Mouse (Mus musculus) heart, embryonic 15.5 days (tissue): Measurements from ENCODE around the gene Iqcf4. TPM values are rescaled to one million over a fixed set of nuclear protein-coding genes. Genes with fewer than 3 reads are reported as not detected.

ENCODE experiments used
- ATAC-seq: fragments of 200-750 bp; cut with Nextera tagmentation; replicated peaks from 2 replicates; pipeline ENCODE4 v1.8.0; 2017; ENCODE audit warnings: low read depth, moderate TSS enrichment; ENCODE audit not compliant: insufficient number of reproducible peaks, insufficient read depth, low FRiP score
- H3K27ac ChIP-seq: fragments of 300-500 bp; sonication (generic); 2 replicates; pipeline ENCODE4 v1.5.1; 2015; ENCODE audit warnings: mild to moderate bottlenecking, inconsistent platforms
- H3K27me3 ChIP-seq: fragments of 300-500 bp; sonication (generic); 2 replicates; pipeline ENCODE4 v1.6.1; 2015; ENCODE audit warnings: inconsistent platforms
- H3K36me3 ChIP-seq: fragments of 300-500 bp; sonication (generic); 2 replicates; pipeline ENCODE4 v1.6.1; 2015; ENCODE audit warnings: mild to moderate bottlenecking, inconsistent platforms
- H3K4me1 ChIP-seq: fragments of 300-500 bp; sonication (generic); replicated peaks from 2 replicates; pipeline ENCODE4 v1.6.1; 2015; ENCODE audit warnings: inconsistent platforms
- H3K4me2 ChIP-seq: fragments of 300-500 bp; sonication (generic); 2 replicates; pipeline ENCODE4 v1.6.1; 2015; ENCODE audit warnings: inconsistent platforms, mild to moderate bottlenecking, moderate library complexity
- H3K4me3 ChIP-seq: fragments of 300-500 bp; sonication (generic); 2 replicates; pipeline ENCODE4 v1.5.1; 2015; ENCODE audit warnings: mild to moderate bottlenecking, inconsistent platforms
- H3K9ac ChIP-seq: fragments of 300-500 bp; sonication (generic); 2 replicates; pipeline ENCODE4 v1.6.1; 2015; ENCODE audit warnings: mild to moderate bottlenecking, inconsistent platforms
- H3K9me3 ChIP-seq: fragments of 300-500 bp; sonication (generic); replicated peaks from 2 replicates; pipeline ENCODE4 v1.6.1; 2016; ENCODE audit warnings: inconsistent platforms
- WGBS: fragments of 180-500 bp; shearing (Covaris S2); methylation state at CpG from one replicate; pipeline ENCODE4 v1.1.7; 2015; ENCODE audit warnings: mixed read lengths; 5-methylcytosine and 5-hydroxymethylcytosine counted together
- polyA plus RNA-seq: library from polyadenylated mRNA; unstranded; fragments of >200 nt; fragmentation: Nextera tagmentation; extraction: Ambion mirVana; gene quantifications from 2 replicates; pipeline ENCODE4 v1.2.1, GENCODE M21; 2015

Iqcf4 gene
- polyA plus RNA-seq, 1 experiment from 2014 or later, result not detected

- WGBS, result 58% methylated on average over 2 of the region's 2 CpGs
- H3K4me2 ChIP-seq, result no peak overlapping the region
- no peak for ATAC-seq
Observed at GRCm38 (mm10) chr9:106519433-106519832, 51.4 kb downstream of the Iqcf4 start.

More at GRCm38 (mm10) chr9:106519433-106519832, 51.4 kb downstream of the Iqcf4 start:
- no peak overlapping the region for H3K27ac ChIP-seq
- H3K4me3 ChIP-seq, result no peak overlapping the region
- H3K36me3 ChIP-seq, result no peaks in the 10 kb centered on the region
- H3K9ac ChIP-seq, result no peak overlapping the region
- H3K9me3 ChIP-seq, result no peaks in the 10 kb centered on the region
- no peaks in the 10 kb centered on the region; the same call in 1 of the 2 replicates for H3K27me3 ChIP-seq
- H3K4me1 ChIP-seq, result no peaks in the 10 kb centered on the region

Other genes with a start within 250 kb of the Iqcf4 start
- gene Dusp7, start 202.4 kb downstream of the Iqcf4 start, polyA plus RNA-seq, result 8.9 and 13.8 TPM in 2 replicates
- gene Rpl29, start 141.5 kb downstream of the Iqcf4 start, polyA plus RNA-seq, result 532 and 533 TPM in 2 replicates
- 25.1 and 28.6 TPM in 2 replicates for gene Acy1, start 132.7 kb downstream of the Iqcf4 start, polyA plus RNA-seq
- 7.0 and 11.0 TPM in 2 replicates for gene Abhd14b, start 123.5 kb downstream of the Iqcf4 start, polyA plus RNA-seq
- gene Abhd14a, start 123.3 kb downstream of the Iqcf4 start, polyA plus RNA-seq, result 50.5 and 54.2 TPM in 2 replicates
- 61.8 and 73.2 TPM in 2 replicates for gene Pcbp4, start 117.7 kb downstream of the Iqcf4 start, polyA plus RNA-seq
- 0.10 and 0.14 TPM in 2 replicates for gene Gpr62, start 105.1 kb downstream of the Iqcf4 start, polyA plus RNA-seq
- 24.9 and 34.2 TPM in 2 replicates for gene Rrp9, start 95.0 kb downstream of the Iqcf4 start, polyA plus RNA-seq
- gene Parp3, start 94.0 kb downstream of the Iqcf4 start, polyA plus RNA-seq, result 1.9 and 4.7 TPM in 2 replicates
- not detected in 2 replicates for gene Iqcf1, start 71.0 kb downstream of the Iqcf4 start, polyA plus RNA-seq
- not detected in 2 replicates for gene Iqcf5, start 56.4 kb downstream of the Iqcf4 start, polyA plus RNA-seq
- not detected in 2 replicates for gene Iqcf3, start 9.4 kb downstream of the Iqcf4 start, polyA plus RNA-seq
- gene Iqcf6, start 55.6 kb upstream of the Iqcf4 start, polyA plus RNA-seq, result not detected in 2 replicates
- not detected in 2 replicates for gene Grm2, start 85.1 kb upstream of the Iqcf4 start, polyA plus RNA-seq
- gene Tex264, start 114.9 kb upstream of the Iqcf4 start, polyA plus RNA-seq, result 40.1 and 48.8 TPM in 2 replicates
- gene Rad54l2, start 218.2 kb upstream of the Iqcf4 start, polyA plus RNA-seq, result 3.4 and 4.9 TPM in 2 replicates